Mouse (Mus musculus): Measurements from ENCODE around the gene Exoc3l4.

The Exoc3l4 gene

DNA sequence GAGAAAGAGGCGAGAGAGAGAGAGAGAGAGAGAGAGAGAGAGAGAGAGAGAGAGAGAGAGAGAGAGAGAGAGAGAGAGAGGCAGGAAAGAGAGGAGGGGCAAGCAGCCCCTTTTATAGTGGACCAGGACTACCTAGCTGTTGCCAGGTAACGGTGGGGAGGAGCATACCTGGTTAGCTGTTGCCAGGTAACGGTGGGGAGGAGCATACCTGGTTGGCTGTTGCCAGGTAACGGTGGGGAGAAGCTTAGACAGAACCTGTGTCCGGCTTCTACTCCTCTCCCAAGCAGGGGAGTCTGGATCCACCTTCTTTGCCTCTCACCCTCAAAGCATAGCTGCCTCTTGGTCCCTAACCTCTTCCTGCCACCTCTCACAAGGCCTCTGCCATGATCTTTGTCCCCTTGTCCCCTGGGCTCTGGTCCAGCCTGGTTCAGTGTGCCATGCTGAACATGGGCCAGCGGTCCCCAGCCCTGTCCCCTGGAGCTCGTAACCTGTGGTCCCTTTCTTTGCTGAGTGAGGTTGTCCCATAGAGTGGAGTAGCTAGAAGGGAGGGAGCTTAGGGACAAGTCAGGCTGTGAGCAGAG is 17.4 kb downstream of the Exoc3l4 start:
- DNase-seq (ENCODE audit: low spot score), result no peak

DNA sequence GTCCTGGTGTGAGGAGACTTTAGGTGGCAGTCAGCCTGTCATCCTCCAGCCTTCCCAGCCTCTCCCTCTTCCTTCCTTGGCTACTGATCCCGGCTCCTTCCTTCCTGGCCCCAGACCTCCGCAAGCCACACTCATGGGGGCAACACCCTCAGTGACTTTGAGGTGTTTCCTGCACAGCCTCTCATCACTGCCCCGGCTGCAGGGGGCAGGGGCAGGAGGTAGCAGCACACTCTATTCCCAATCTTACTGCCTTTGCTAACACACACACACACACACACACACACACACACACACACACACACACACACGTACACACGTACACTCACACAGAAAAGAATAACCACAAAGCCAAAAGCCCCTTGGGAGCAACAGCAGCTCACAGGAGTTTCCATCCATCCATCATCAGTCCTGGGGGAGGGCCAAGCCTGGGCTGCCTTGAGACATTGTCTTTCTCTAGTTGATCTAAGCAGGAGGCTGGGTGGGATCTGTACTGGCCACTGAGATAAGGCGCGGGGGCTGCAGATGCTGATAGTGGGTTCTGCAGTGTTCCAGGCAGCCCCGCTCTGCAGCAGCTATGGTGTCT is 18.0 kb downstream of the Exoc3l4 start:
- no peak for DNase-seq (ENCODE audit: low spot score)

GRCm38 (mm10) chr12:111436170-111436569 is 19.4 kb downstream of the Exoc3l4 start:
- DNase-seq (ENCODE audit: low spot score), result no peak

DNA sequence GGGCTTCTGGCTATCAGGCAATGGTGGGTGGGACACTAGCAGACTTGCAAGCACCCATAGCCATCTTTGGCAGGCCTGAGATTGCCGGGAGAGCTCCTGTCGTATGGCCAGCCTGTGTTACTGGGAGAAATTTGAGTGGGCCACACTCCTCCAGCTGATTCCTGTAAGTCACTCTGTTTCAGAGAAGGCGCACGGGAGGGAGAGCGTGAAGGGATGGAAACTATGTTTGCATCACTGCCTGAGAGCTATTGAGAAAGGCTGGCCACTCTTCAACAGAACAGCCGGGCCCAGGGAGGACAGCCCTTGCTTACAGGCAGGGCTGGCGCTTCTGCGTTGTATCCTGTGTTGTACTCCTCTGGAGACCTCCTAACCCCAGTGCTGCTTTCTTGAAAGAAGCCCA is 19.8 kb downstream of the Exoc3l4 start:
- no peak for DNase-seq (ENCODE audit: low spot score)

GRCm38 (mm10) chr12:111437222-111437900 is 20.5 kb downstream of the Exoc3l4 start:
- DNase-seq (ENCODE audit: low spot score), result no peak

GRCm38 (mm10) chr12:111438850-111439249 is 22.0 kb downstream of the Exoc3l4 start:
- DNase-seq (ENCODE audit: low spot score), result no peak

GRCm38 (mm10) chr12:111440701-111441373 is 24.0 kb downstream of the Exoc3l4 start:
- no peak for DNase-seq (ENCODE audit: low spot score)

DNA sequence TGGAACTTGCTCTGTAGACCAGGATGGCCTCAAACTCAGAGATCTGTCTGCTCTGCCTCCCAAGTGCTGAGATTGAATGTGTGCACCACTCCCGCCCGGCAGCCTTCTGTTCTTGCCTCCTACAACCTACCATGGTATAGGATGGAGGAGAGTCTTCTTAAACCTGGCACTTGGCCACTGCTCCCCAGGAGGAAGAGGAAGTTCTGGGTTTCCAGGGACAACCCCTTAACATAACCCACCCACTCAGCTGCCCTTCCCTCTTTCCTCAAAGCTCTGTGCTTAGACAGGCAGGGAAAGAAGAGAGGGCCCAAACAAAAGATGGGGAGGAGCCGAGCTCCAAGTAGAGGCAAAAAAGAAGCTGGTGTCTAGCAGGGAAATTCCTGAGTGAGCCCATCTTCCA is 24.7 kb downstream of the Exoc3l4 start:
- no peak for DNase-seq (ENCODE audit: low spot score)

- no peak for DNase-seq (ENCODE audit: low spot score)
Measured at GRCm38 (mm10) chr12:111442309-111443010, 25.6 kb downstream of the Exoc3l4 start, which contains the start of gene Tnfaip2. Gene Tnfaip2, plus strand, starts transcription at chr12:111442469.

GRCm38 (mm10) chr12:111443011-111443870 is 26.4 kb downstream of the Exoc3l4 start:
- DNase-seq (ENCODE audit: low spot score), result no peak

- DNase-seq (ENCODE audit: low spot score), result no peak
Measured at GRCm38 (mm10) chr12:111443921-111444831, 27.4 kb downstream of the Exoc3l4 start.

- no peak for DNase-seq (ENCODE audit: low spot score)
Measured at GRCm38 (mm10) chr12:111445161-111445889, 28.5 kb downstream of the Exoc3l4 start.

GRCm38 (mm10) chr12:111445890-111446613 is 29.2 kb downstream of the Exoc3l4 start:
- DNase-seq (ENCODE audit: low spot score), result no peak

- DNase-seq (ENCODE audit: low spot score), result no peak
Measured at GRCm38 (mm10) chr12:111446745-111447144, 29.9 kb downstream of the Exoc3l4 start.

GRCm38 (mm10) chr12:111447350-111447749 is 30.5 kb downstream of the Exoc3l4 start:
- DNase-seq (ENCODE audit: low spot score), result no peak

GRCm38 (mm10) chr12:111447898-111448760 is 31.3 kb downstream of the Exoc3l4 start:
- DNase-seq (ENCODE audit: low spot score), result no peak

DNA sequence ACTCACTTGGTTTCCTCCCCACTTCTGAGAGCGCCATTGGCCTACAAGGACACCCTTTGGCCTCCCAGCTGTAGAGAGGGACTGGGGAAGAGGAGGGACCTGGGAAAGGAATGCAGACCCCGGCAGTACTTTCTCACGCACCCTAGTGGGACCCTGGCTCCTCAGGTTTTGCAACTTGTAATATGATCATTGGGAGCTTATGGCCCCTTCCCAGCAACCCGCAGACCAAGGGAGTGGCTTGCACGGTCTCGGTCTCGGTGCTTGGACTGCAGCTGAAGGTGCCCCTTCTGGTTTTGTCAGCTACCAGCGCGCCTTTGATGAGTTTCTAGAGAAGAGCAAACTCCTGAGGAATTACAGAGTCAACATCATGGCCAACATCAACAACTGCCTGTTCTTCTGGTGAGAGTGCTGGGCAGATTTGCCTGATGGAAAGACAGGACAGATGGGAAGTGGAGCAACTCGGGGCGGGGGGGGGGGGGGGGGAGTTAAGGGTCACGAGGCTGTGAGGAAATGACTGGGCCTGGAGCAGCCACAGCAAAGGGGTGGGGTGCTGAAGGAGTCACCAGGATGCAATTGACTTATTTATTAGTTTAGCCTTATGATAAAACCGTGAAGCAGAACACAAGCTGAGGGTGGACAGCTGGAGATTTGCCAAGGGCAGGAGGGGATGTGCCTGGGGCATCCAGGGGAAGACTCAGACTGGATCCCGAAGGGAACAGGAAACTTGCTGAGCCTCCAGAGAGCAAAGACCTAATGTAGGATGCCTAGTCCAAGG is 32.3 kb downstream of the Exoc3l4 start:
- DNase-seq (ENCODE audit: low spot score), result no peak
